Mouse (Mus musculus) ES-E14 (cell line): ENCODE measurements around the gene Toe1.

Experiments used
- HCFC1 ChIP-seq: IDR thresholded peaks from 2 replicates; pipeline ENCODE4 v1.6.1; 2012; ENCODE audit warnings: low read length, inconsistent platforms, borderline replicate concordance; ENCODE audit not compliant: insufficient read depth
- ZC3H11A ChIP-seq: IDR thresholded peaks from 2 replicates; pipeline ENCODE4 v1.6.1; 2012; ENCODE audit warnings: low read depth, mild to moderate bottlenecking, inconsistent platforms, low read length, borderline replicate concordance

DNA sequence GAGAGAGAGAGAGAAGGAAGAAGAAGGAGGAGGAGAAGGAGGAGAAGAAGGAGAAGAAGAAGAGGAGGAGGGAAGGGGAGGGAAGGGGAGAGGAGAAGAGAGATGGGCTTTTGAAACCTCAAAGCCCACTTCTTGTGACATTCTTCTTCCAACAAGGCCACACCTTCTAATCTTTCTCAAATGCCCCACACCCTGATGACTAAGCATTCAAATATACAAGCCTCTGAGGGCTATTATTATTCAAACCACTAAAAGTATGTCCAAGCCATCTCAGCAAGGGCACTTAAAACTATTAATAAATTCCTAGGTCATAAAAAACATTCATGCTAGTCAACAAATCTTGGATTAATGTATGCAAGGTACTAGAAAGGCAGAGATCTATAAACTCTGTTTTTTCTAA, 38.4 kb downstream of the Toe1 start:
- TF ChIP-seq ZC3H11A (no peak), HCFC1 (no peak)
